Mouse (Mus musculus) liver, embryonic 15.5 days (tissue): ENCODE measurements around the gene Zscan12. TPM values are rescaled to one million over a fixed set of nuclear protein-coding genes. Genes with fewer than 3 reads are reported as not detected.
A peak's percentile ranks its signal among the peaks of the same experiment; 100 is the strongest.

Source experiments
- ATAC-seq: fragments of 200-750 bp; cut with Nextera tagmentation; 2 replicates; pipeline ENCODE4 v1.8.0; 2017; ENCODE audit warnings: moderate number of reproducible peaks, mild to moderate bottlenecking, moderate library complexity; ENCODE audit not compliant: insufficient read depth
- H3K27ac ChIP-seq: fragments of 300-500 bp; sonication (generic); replicated peaks from 2 replicates; pipeline ENCODE4 v1.5.1; 2015; ENCODE audit warnings: mild to moderate bottlenecking, inconsistent platforms
- H3K27me3 ChIP-seq: fragments of 300-500 bp; sonication (generic); 2 replicates; pipeline ENCODE4 v1.6.1; 2015; ENCODE audit warnings: mild to moderate bottlenecking, inconsistent platforms
- H3K36me3 ChIP-seq: fragments of 300-500 bp; sonication (generic); replicated peaks from 2 replicates; pipeline ENCODE4 v1.6.1; 2015; ENCODE audit warnings: moderate library complexity, mild to moderate bottlenecking, inconsistent platforms
- H3K4me1 ChIP-seq: fragments of 300-500 bp; sonication (generic); replicated peaks from 2 replicates; pipeline ENCODE4 v1.6.1; 2015; ENCODE audit warnings: inconsistent platforms
- H3K4me2 ChIP-seq: fragments of 300-500 bp; sonication (generic); 2 replicates; pipeline ENCODE4 v1.6.1; 2015; ENCODE audit warnings: moderate library complexity, mild to moderate bottlenecking, inconsistent platforms
- H3K4me3 ChIP-seq: fragments of 300-500 bp; sonication (generic); replicated peaks from 2 replicates; pipeline ENCODE4 v1.5.1; 2015; ENCODE audit warnings: mild to moderate bottlenecking, inconsistent platforms
- H3K9ac ChIP-seq: fragments of 300-500 bp; sonication (generic); 2 replicates; pipeline ENCODE4 v1.6.1; 2015; ENCODE audit warnings: moderate library complexity, mild to moderate bottlenecking, inconsistent platforms
- H3K9me3 ChIP-seq: fragments of 300-500 bp; sonication (generic); replicated peaks from 2 replicates; pipeline ENCODE4 v1.6.1; 2016; ENCODE audit warnings: inconsistent platforms
- WGBS: fragments of 180-500 bp; shearing (Covaris S2); methylation state at CpG from one replicate; pipeline ENCODE4 v1.1.7; 2015; ENCODE audit warnings: mixed read lengths; ENCODE audit not compliant: insufficient replicate concordance; 5-methylcytosine and 5-hydroxymethylcytosine counted together
- polyA plus RNA-seq: library from polyadenylated mRNA; unstranded; fragments of >200 nt; fragmentation: Nextera tagmentation; extraction: Ambion mirVana; gene quantifications from 2 replicates; pipeline ENCODE4 v1.2.1, GENCODE M21; 2015

Gene Zscan12
- 3.0 and 3.1 TPM in 2 replicates for polyA plus RNA-seq

- H3K27me3 ChIP-seq, result peaks cover 5% of the 10 kb centered on the region; the same call in 1 of the 2 replicates
- peaks cover 6% of the 10 kb centered on the region; the same call in 1 of the 2 replicates for H3K36me3 ChIP-seq
- peak within 1 kb of the TSS; percentile 83 for H3K4me2 ChIP-seq
- H3K4me1 ChIP-seq, result peaks cover 19% of the 10 kb centered on the region
- peak; percentile 99 for ATAC-seq
- H3K27ac ChIP-seq, result peak within 1 kb of the TSS; percentile 76
- under 1% methylated on average over 29 of the region's 29 CpGs for WGBS
- H3K9me3 ChIP-seq, result no peaks in the 10 kb centered on the region
- peak within 1 kb of the TSS; percentile 82 for H3K4me3 ChIP-seq
- H3K9ac ChIP-seq, result peak within 1 kb of the TSS; percentile 86
Observed at GRCm38 (mm10) chr13:21362621-21363248, at the start of gene Zscan12. TSS of gene Zscan12 (plus strand) at chr13:21362820.

GRCm38 (mm10) chr13:21312854-21313253, 49.8 kb upstream of the Zscan12 start:
- no peak overlapping the region for H3K27ac ChIP-seq
- no peak overlapping the region for H3K4me3 ChIP-seq
- no peaks in the 10 kb centered on the region for H3K27me3 ChIP-seq
- no peak overlapping the region for H3K4me2 ChIP-seq
- ATAC-seq, result no peak
- H3K9me3 ChIP-seq, result no peaks in the 10 kb centered on the region
- no peak overlapping the region for H3K9ac ChIP-seq
- no peaks in the 10 kb centered on the region for H3K36me3 ChIP-seq
- WGBS, result 29% methylated on average over 5 of the region's 5 CpGs
- no peaks in the 10 kb centered on the region for H3K4me1 ChIP-seq

GRCm38 (mm10) chr13:21313903-21314302, 48.7 kb upstream of the Zscan12 start:
- 54% methylated on average over 4 of the region's 4 CpGs for WGBS
- no peak for ATAC-seq
- Histone ChIP-seq H3K4me2 (no peak overlapping the region), H3K4me1 (no peaks in the 10 kb centered on the region), H3K4me3 (no peak overlapping the region), H3K9me3 (no peaks in the 10 kb centered on the region), H3K27ac (no peak overlapping the region), H3K36me3 (no peaks in the 10 kb centered on the region), H3K9ac (no peak overlapping the region), H3K27me3 (no peaks in the 10 kb centered on the region)

GRCm38 (mm10) chr13:21320262-21320661, 42.4 kb upstream of the Zscan12 start:
- Histone ChIP-seq H3K9ac (no peak overlapping the region), H3K4me2 (no peak overlapping the region), H3K9me3 (no peaks in the 10 kb centered on the region), H3K36me3 (no peaks in the 10 kb centered on the region), H3K4me3 (no peak overlapping the region), H3K27me3 (peaks cover 39% of the 10 kb centered on the region), H3K27ac (no peak overlapping the region), H3K4me1 (0 out of 2 replicates have a peak, but pooled peaks cover 3% of the 10 kb centered on the region)
- no peak for ATAC-seq
- WGBS, result 34% methylated on average over 3 of the region's 3 CpGs

- Histone ChIP-seq H3K9me3 (no peaks in the 10 kb centered on the region), H3K4me1 (peaks cover 11% of the 10 kb centered on the region), H3K4me2 (peak overlapping the region; percentile 52), H3K9ac (no peak overlapping the region), H3K27me3 (peaks cover 39% of the 10 kb centered on the region), H3K27ac (no peak overlapping the region), H3K4me3 (peak overlapping the region; percentile 27), H3K36me3 (no peaks in the 10 kb centered on the region)
- ATAC-seq, result no peak
- WGBS, result 4% methylated on average over 18 of the region's 18 CpGs
Observed at GRCm38 (mm10) chr13:21321890-21322494, 40.6 kb upstream of the Zscan12 start.

GRCm38 (mm10) chr13:21322509-21323375, 39.9 kb upstream of the Zscan12 start:
- no peaks in the 10 kb centered on the region for H3K36me3 ChIP-seq
- no peaks in the 10 kb centered on the region for H3K9me3 ChIP-seq
- no peak overlapping the region for H3K27ac ChIP-seq
- 11% methylated on average over 18 of the region's 18 CpGs for WGBS
- peak overlapping the region; percentile 27 for H3K4me3 ChIP-seq
- H3K4me1 ChIP-seq, result peaks cover 16% of the 10 kb centered on the region
- H3K4me2 ChIP-seq, result peak overlapping the region; percentile 52
- ATAC-seq, result no peak
- H3K9ac ChIP-seq, result no peak overlapping the region
- H3K27me3 ChIP-seq, result peaks cover 43% of the 10 kb centered on the region

GRCm38 (mm10) chr13:21323405-21323804, 39.2 kb upstream of the Zscan12 start:
- H3K36me3 ChIP-seq, result no peaks in the 10 kb centered on the region
- H3K4me2 ChIP-seq, result peak overlapping the region; percentile 52; the same call in 1 of the 2 replicates
- no peak for ATAC-seq

GRCm38 (mm10) chr13:21326191-21326590, 36.4 kb upstream of the Zscan12 start:
- under 1% methylated on average over 4 of the region's 4 CpGs for WGBS
- peaks cover 16% of the 10 kb centered on the region for H3K4me1 ChIP-seq
- peaks cover 45% of the 10 kb centered on the region for H3K27me3 ChIP-seq
- no peak overlapping the region for H3K27ac ChIP-seq
- H3K9me3 ChIP-seq, result no peaks in the 10 kb centered on the region
- no peaks in the 10 kb centered on the region for H3K36me3 ChIP-seq
- H3K4me3 ChIP-seq, result peak overlapping the region; percentile 49; the same call in 1 of the 2 replicates
- ATAC-seq, result peak; percentile 25; the same call in 1 of the 2 replicates
- peak overlapping the region; percentile 60 for H3K4me2 ChIP-seq
- no peak overlapping the region for H3K9ac ChIP-seq

More at GRCm38 (mm10) chr13:21323405-21323804, 39.2 kb upstream of the Zscan12 start:
- 44% methylated on average over 6 of the region's 6 CpGs for WGBS
- H3K4me3 ChIP-seq, result no peak overlapping the region
- H3K27ac ChIP-seq, result no peak overlapping the region
- H3K9ac ChIP-seq, result no peak overlapping the region
- H3K27me3 ChIP-seq, result peaks cover 43% of the 10 kb centered on the region
- H3K9me3 ChIP-seq, result no peaks in the 10 kb centered on the region
- H3K4me1 ChIP-seq, result peaks cover 16% of the 10 kb centered on the region

- under 1% methylated on average over 24 of the region's 24 CpGs for WGBS
- H3K36me3 ChIP-seq, result no peaks in the 10 kb centered on the region
- H3K9ac ChIP-seq, result peak overlapping the region; percentile 21; the same call in 1 of the 2 replicates
- peak; percentile 63 for ATAC-seq
- peak overlapping the region; percentile 60 for H3K4me2 ChIP-seq
- peaks cover 40% of the 10 kb centered on the region for H3K27me3 ChIP-seq
- peaks cover 16% of the 10 kb centered on the region for H3K4me1 ChIP-seq
- H3K4me3 ChIP-seq, result peak overlapping the region; percentile 49
- no peak overlapping the region for H3K27ac ChIP-seq
- H3K9me3 ChIP-seq, result no peaks in the 10 kb centered on the region
Observed at GRCm38 (mm10) chr13:21326657-21327211, 35.9 kb upstream of the Zscan12 start.

GRCm38 (mm10) chr13:21327424-21327823, 35.2 kb upstream of the Zscan12 start:
- no peak for ATAC-seq
- 2% methylated on average over 9 of the region's 9 CpGs for WGBS
- H3K9me3 ChIP-seq, result no peaks in the 10 kb centered on the region
- H3K4me2 ChIP-seq, result peak overlapping the region; percentile 60
- H3K4me1 ChIP-seq, result peaks cover 13% of the 10 kb centered on the region
- peaks cover 34% of the 10 kb centered on the region for H3K27me3 ChIP-seq
- peak overlapping the region; percentile 49 for H3K4me3 ChIP-seq
- no peaks in the 10 kb centered on the region for H3K36me3 ChIP-seq
- no peak overlapping the region for H3K9ac ChIP-seq
- H3K27ac ChIP-seq, result no peak overlapping the region
